Mouse (Mus musculus): ENCODE results near the gene Gm826.

Gm826 gene

DNA sequence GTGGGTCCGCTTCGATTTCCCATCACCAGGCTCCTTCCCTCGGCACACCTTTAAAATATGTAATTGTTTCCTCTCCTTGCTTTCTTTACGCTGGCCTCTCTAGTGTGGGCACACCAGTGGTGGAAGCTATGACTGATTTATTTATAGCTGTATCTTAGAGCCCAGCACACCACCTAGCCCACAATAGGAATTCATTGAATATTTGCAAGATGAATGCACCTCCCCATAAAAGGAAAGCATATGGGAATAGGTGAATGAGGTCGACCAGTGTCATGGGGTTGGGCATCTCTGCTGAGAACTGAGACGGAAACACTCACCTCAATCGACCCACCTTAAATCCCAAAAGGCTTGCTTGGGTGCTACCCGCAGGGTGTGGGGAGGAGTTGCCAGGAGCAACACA, 70.1 kb downstream of the Gm826 start:
- TF ChIP-seq GATA4 (IDR thresholded peaks at IDR 0.05; ENCODE audit: insufficient replicate concordance, low read length): no peak

DNA sequence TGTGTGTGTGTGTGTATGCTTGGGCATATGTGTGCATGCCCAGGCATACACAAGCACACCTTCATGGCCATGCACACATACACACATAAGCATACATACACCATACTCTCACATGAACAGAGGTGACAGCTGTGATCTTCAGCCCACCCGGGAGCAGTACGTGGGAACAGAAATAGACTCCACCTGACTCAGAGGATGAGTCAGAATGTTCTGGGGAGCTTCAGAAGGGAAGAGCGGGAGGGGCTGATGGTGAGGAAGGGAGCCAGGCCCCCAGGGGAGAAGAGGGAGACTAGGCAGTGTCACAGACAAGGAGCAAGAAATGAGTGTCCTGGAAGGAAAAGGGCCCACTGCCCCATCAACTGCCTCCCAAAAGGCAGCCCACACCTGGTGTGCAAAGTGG, 72.4 kb downstream of the Gm826 start:
- no peak for TF ChIP-seq GATA4 (IDR thresholded peaks at IDR 0.05; ENCODE audit: insufficient replicate concordance, low read length)

Data from liver, adult (tissue).